Mouse (Mus musculus): ENCODE results near the gene Il18rap. TPM values are rescaled to one million over a fixed set of nuclear protein-coding genes. Genes with fewer than 3 reads are reported as not detected.

Il18rap gene
- under 1 TPM; 0.12 to 0.13 TPM for total RNA-seq (2021)

- DNase-seq, result no peak
These were observed at the start of gene Il18rap for GRCm38 (mm10) chr1:40514851-40515585. Gene Il18rap (plus strand): TSS chr1:40515362.

GRCm38 (mm10) chr1:40465477-40466430 is 49.4 kb upstream of the Il18rap start, which contains the start of gene Il18r1:
Gene Il18r1 (plus strand): TSS chr1:40465552.
- DNase-seq, result no peak

- no peak for DNase-seq
These were observed 47.9 kb upstream of the Il18rap start for GRCm38 (mm10) chr1:40467306-40467705.

GRCm38 (mm10) chr1:40468805-40469204 is 46.4 kb upstream of the Il18rap start:
- no peak for DNase-seq

- no peak for DNase-seq
These were observed 45.3 kb upstream of the Il18rap start for GRCm38 (mm10) chr1:40469900-40470299.

- no peak for DNase-seq
These were observed 42.8 kb upstream of the Il18rap start for GRCm38 (mm10) chr1:40472401-40472800.

- DNase-seq, result no peak
These were observed 41.5 kb upstream of the Il18rap start for GRCm38 (mm10) chr1:40473640-40474039.

- DNase-seq, result no peak
These were observed 40.8 kb upstream of the Il18rap start for GRCm38 (mm10) chr1:40474336-40474735.

GRCm38 (mm10) chr1:40475697-40476096 is 39.5 kb upstream of the Il18rap start:
- no peak for DNase-seq

GRCm38 (mm10) chr1:40476756-40477155 is 38.4 kb upstream of the Il18rap start:
- no peak for DNase-seq

GRCm38 (mm10) chr1:40479505-40479923 is 35.6 kb upstream of the Il18rap start:
- DNase-seq, result no peak

- DNase-seq, result no peak
These were observed 20.6 kb upstream of the Il18rap start for GRCm38 (mm10) chr1:40494594-40494993.

- DNase-seq, result no peak
These were observed 15.5 kb upstream of the Il18rap start for GRCm38 (mm10) chr1:40499708-40500107.

- DNase-seq, result no peak
These were observed 14.0 kb upstream of the Il18rap start for GRCm38 (mm10) chr1:40501126-40501525.

- no peak for DNase-seq
These were observed 13.4 kb upstream of the Il18rap start for GRCm38 (mm10) chr1:40501546-40502398.

- no peak for DNase-seq
These were observed 10.6 kb upstream of the Il18rap start for GRCm38 (mm10) chr1:40504548-40504947.

GRCm38 (mm10) chr1:40516364-40516763 is 1.2 kb downstream of the Il18rap start:
- DNase-seq, result no peak

- no peak for DNase-seq
These were observed 7.8 kb downstream of the Il18rap start for GRCm38 (mm10) chr1:40522918-40523317.

- DNase-seq, result no peak
These were observed 9.0 kb downstream of the Il18rap start for GRCm38 (mm10) chr1:40523971-40524722.

- DNase-seq, result no peak
These were observed 14.1 kb downstream of the Il18rap start for GRCm38 (mm10) chr1:40529287-40529686.

- no peak for DNase-seq
These were observed 22.4 kb downstream of the Il18rap start for GRCm38 (mm10) chr1:40537577-40537976.

- peak in 1 of 2 experiments; percentile 26 for DNase-seq
These were observed 29.5 kb downstream of the Il18rap start for GRCm38 (mm10) chr1:40544650-40545049.
